Mouse (Mus musculus): ENCODE results near the gene Klri2. TPM values are rescaled to one million over a fixed set of nuclear protein-coding genes. Genes with fewer than 3 reads are reported as not detected.
"Not testable (repeated sequence)": the region's sequence is repeated elsewhere in the genome, so short reads cannot be mapped to it uniquely, and the experiment has no call there.

The Klri2 gene
- polyA plus RNA-seq, 1 experiment, result not detected

DNA sequence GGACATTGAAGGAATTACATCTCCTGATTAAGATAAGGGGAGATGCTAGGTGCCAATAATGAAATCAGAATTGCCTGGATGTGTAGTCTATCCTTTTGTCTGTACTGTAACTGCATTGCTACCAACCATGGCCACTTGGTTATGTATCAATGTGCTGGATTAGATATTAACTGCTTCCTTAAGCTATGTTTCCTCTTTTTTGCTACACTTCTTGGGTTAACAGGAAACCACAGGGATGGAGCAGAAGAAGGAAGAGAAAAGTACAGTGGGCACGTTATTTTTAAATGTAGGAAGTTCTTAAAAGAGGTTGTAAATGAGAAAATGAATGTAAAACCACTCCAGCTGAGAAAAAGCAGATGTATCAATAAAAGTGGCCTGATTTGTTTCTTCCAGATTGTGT, 26.7 kb downstream of the Klri2 start:
- Histone ChIP-seq H3K4me3 (ENCODE audit: insufficient read depth, low read length) (no peak overlapping the region), H3K27ac (ENCODE audit: insufficient read depth, low read length) (no peak overlapping the region), H3K4me1 (ENCODE audit: control insufficient read depth, insufficient read depth, low read length) (no peaks in the 10 kb centered on the region)
- TF ChIP-seq POLR2A (IDR thresholded peaks at IDR 0.05; ENCODE audit: low read depth, low read length) (no peak), CTCF (IDR thresholded peaks at IDR 0.05; ENCODE audit: borderline replicate concordance, insufficient read depth, low read length) (no peak)

- not testable (repeated sequence) for H3K4me3 ChIP-seq (ENCODE audit: insufficient read depth, low read length); H3K27ac ChIP-seq (ENCODE audit: insufficient read depth, low read length); H3K4me1 ChIP-seq (ENCODE audit: control insufficient read depth, insufficient read depth, low read length)
These were observed 48.8 kb downstream of the Klri2 start for GRCm38 (mm10) chr6:129691436-129691835.

- Histone ChIP-seq H3K27ac (ENCODE audit: insufficient read depth, low read length) (no peak overlapping the region), H3K4me3 (ENCODE audit: insufficient read depth, low read length) (no peak overlapping the region), H3K4me1 (ENCODE audit: control insufficient read depth, insufficient read depth, low read length) (no peaks in the 10 kb centered on the region)
- TF ChIP-seq CTCF (IDR thresholded peaks at IDR 0.05; ENCODE audit: borderline replicate concordance, insufficient read depth, low read length), result no peak
- TF ChIP-seq POLR2A (IDR thresholded peaks at IDR 0.05; ENCODE audit: low read depth, low read length), result no peak
These were observed 59.9 kb downstream of the Klri2 start for GRCm38 (mm10) chr6:129680379-129680778.

Other genes with a start within 250 kb of the Klri2 start
- gene Olr1, start 233.3 kb downstream of the Klri2 start, polyA plus RNA-seq (2011; ENCODE audit: insufficient read length, low read depth, missing spikeins), result 2.9 and 10.2 TPM in 2 replicates
- 0.48 TPM in 1 of 2 replicates, not detected in the other for gene Tmem52b, start 227.9 kb downstream of the Klri2 start, polyA plus RNA-seq (2011; ENCODE audit: insufficient read length, low read depth, missing spikeins)
- 92.0 and 113 TPM in 2 replicates for gene Gabarapl1, start 207.3 kb downstream of the Klri2 start, polyA plus RNA-seq (2011; ENCODE audit: insufficient read length, low read depth, missing spikeins)
- gene Klre1, start 162.6 kb downstream of the Klri2 start, polyA plus RNA-seq (2011; ENCODE audit: insufficient read length, low read depth, missing spikeins), result not detected in 2 replicates
- gene Klrd1, start 148.7 kb downstream of the Klri2 start, polyA plus RNA-seq (2011; ENCODE audit: insufficient read length, low read depth, missing spikeins), result not detected in 2 replicates
- gene Klrk1, start 116.6 kb downstream of the Klri2 start, polyA plus RNA-seq (2011; ENCODE audit: insufficient read length, low read depth, missing spikeins), result not detected in 2 replicates
- not detected in 2 replicates for gene Klrc3, start 97.1 kb downstream of the Klri2 start, polyA plus RNA-seq (2011; ENCODE audit: insufficient read length, low read depth, missing spikeins)
- gene Klrc2, start 79.8 kb downstream of the Klri2 start, polyA plus RNA-seq (2011; ENCODE audit: insufficient read length, low read depth, missing spikeins), result not detected in 2 replicates
- not detected in 2 replicates for gene Klrc1, start 61.5 kb downstream of the Klri2 start, polyA plus RNA-seq (2011; ENCODE audit: insufficient read length, low read depth, missing spikeins)
- not detected in 2 replicates for gene Klri1, start 23.4 kb downstream of the Klri2 start, polyA plus RNA-seq (2011; ENCODE audit: insufficient read length, low read depth, missing spikeins)
- not detected in 2 replicates for gene Gm156, start 43.8 kb upstream of the Klri2 start, polyA plus RNA-seq (2011; ENCODE audit: insufficient read length, low read depth, missing spikeins)
- gene Gm17631, start 122.2 kb upstream of the Klri2 start, polyA plus RNA-seq (2011; ENCODE audit: insufficient read length, low read depth, missing spikeins), result not detected in 2 replicates
- not detected in 2 replicates for gene Klra17, start 136.2 kb upstream of the Klri2 start, polyA plus RNA-seq (2011; ENCODE audit: insufficient read length, low read depth, missing spikeins)
- gene Klra5, start 177.2 kb upstream of the Klri2 start, polyA plus RNA-seq (2011; ENCODE audit: insufficient read length, low read depth, missing spikeins), result not detected in 2 replicates

Data from embryonic fibroblast, embryonic 13.5 days (primary cell).